Mouse (Mus musculus): Measurements from ENCODE around the gene Scn4a. TPM values are rescaled to one million over a fixed set of nuclear protein-coding genes. Genes with fewer than 3 reads are reported as not detected.

The Scn4a gene
- total and polyA plus RNA-seq, 2 experiments from 2014 or later = 0.02 TPM; not detected in 1

DNA sequence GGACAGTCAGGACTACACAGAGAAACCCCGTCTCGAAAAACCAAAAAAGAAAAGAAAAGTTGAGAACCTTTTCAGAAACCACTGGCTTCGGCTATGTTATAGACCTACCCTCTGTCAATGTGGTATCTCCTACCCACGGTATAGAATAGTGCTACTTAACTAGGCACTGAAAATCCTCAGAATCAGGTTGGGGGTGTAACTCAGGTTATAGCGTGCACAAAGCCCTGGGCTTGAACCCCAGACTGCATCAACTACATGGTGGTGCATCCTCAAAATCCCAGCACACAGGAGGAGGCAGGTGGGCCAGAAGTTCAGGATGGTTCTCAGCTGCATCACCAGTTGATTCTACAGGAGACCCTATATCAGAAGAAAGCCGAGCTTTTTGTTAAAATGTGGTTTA lies 79.3 kb downstream of the Scn4a start:
- TF ChIP-seq CTCF (IDR thresholded peaks at IDR 0.05) = no peak
- no peak for DNase-seq (ENCODE audit: low spot score)
- Histone ChIP-seq H3K27ac (ENCODE audit: low read depth, low read length) (no peak overlapping the region), H3K36me3 (ENCODE audit: insufficient read depth, low read length) (no peaks in the 10 kb centered on the region), H3K9me3 (ENCODE audit: low read length) (no peaks in the 10 kb centered on the region), H3K4me3 (ENCODE audit: low read depth, low read length) (no peak overlapping the region), H3K27me3 (ENCODE audit: insufficient read depth, low read length) (no peaks in the 10 kb centered on the region), H3K4me1 (ENCODE audit: insufficient read depth, low read length) (peaks cover 15% of the 10 kb centered on the region), H3K9ac (replicated peaks; ENCODE audit: low read length, poor library complexity, severe bottlenecking) (no peak overlapping the region), H3K4me2 (ENCODE audit: low read depth, low read length, poor library complexity, severe bottlenecking) (peak overlapping the region; percentile 87; the same call in 1 of the 2 replicates)
- WGBS = over 99% methylated on average over 6 of the region's 6 CpGs
- ATAC-seq (ENCODE audit: low FRiP score) = no peak

DNA sequence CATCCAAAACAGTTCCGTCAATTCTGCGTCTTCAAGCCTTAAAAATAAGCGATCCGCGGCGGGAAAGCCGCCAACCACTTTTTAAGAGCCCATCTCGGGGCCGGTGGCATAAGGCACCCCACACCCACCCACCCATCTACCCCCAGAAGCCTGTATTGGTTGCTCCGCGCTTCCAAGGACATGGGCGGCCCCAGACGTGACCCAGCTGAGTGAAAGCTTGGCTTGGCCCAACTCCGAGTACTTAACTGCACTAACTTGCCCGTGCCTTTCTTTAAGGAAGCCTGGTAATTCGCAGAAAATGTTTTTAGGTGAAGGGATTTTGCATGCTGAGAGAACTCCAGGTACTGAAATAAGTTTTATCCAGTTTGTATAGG lies 79.8 kb downstream of the Scn4a start:
- 0 out of 2 replicates have a peak, but pooled peaks have one; percentile 11 for ATAC-seq (ENCODE audit: low FRiP score)
- H3K9me3 ChIP-seq (ENCODE audit: low read length) = no peaks in the 10 kb centered on the region
- H3K27ac ChIP-seq (ENCODE audit: low read depth, low read length) = peak overlapping the region; percentile 72
- no peaks in the 10 kb centered on the region for H3K27me3 ChIP-seq (ENCODE audit: insufficient read depth, low read length)
- H3K4me2 ChIP-seq (ENCODE audit: low read depth, low read length, poor library complexity, severe bottlenecking) = peak overlapping the region; percentile 87
- peak overlapping the region; percentile 94 for H3K4me3 ChIP-seq (ENCODE audit: low read depth, low read length)
- peak overlapping the region; percentile 92 for H3K9ac ChIP-seq (replicated peaks; ENCODE audit: low read length, poor library complexity, severe bottlenecking)
- H3K4me1 ChIP-seq (ENCODE audit: insufficient read depth, low read length) = peaks cover 15% of the 10 kb centered on the region
- DNase-seq (ENCODE audit: low spot score) = no peak
- TF ChIP-seq CTCF (IDR thresholded peaks at IDR 0.05) = no peak
- no peaks in the 10 kb centered on the region for H3K36me3 ChIP-seq (ENCODE audit: insufficient read depth, low read length)
- 16% methylated on average over 16 of the region's 16 CpGs for WGBS

DNA sequence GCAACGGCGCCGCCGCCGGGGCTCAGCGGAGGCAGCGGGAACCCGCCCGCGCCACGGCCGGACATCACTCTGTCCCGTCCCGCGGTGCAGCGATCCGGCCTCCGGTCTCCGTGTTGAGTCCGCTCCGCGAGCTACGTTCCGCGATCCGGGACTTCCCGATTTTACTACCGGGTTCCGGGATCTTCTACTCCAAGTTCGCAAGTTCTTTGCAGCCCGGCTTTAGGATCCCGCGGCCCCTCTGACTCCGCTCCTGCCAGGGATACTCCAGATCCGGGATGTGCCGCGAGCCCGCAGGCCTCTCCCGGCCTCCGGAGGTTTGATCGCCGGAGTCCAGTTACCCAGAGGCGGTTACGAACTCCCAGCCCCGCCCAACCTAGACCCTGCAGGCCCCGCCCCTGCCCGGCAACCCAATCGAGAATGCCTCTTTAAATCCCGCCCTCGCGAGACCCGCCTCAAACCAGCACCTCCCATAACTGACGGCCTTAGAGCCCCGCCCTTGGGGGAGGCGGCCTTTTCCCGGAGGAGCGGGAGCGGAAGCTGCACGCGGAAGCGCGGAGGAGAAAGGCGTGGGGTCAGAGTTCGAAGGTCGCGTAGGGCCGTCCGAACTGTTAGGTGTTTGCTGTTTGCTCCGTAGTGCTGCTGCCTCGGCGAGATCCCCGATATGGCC lies 80.3 kb downstream of the Scn4a start, which contains the start of gene Smarcd2:
TSS of gene Smarcd2 (minus strand) at position 329 of the 667 bp plus-strand sequence.
- Histone ChIP-seq H3K4me2 (ENCODE audit: low read depth, low read length, poor library complexity, severe bottlenecking) (peak within 1 kb of the TSS; percentile 87), H3K27me3 (ENCODE audit: insufficient read depth, low read length) (no peaks in the 10 kb centered on the region), H3K27ac (ENCODE audit: low read depth, low read length) (peak within 1 kb of the TSS; percentile 79), H3K36me3 (ENCODE audit: insufficient read depth, low read length) (no peaks in the 10 kb centered on the region), H3K9me3 (ENCODE audit: low read length) (no peaks in the 10 kb centered on the region), H3K4me3 (ENCODE audit: low read depth, low read length) (peak within 1 kb of the TSS; percentile 94), H3K9ac (replicated peaks; ENCODE audit: low read length, poor library complexity, severe bottlenecking) (peak within 1 kb of the TSS; percentile 92), H3K4me1 (ENCODE audit: insufficient read depth, low read length) (peaks cover 15% of the 10 kb centered on the region)
- ATAC-seq (ENCODE audit: low FRiP score) (peak; percentile 95), DNase-seq (ENCODE audit: low spot score) (peak; percentile 99)
- TF ChIP-seq CTCF (IDR thresholded peaks at IDR 0.05) = no peak
- WGBS = under 1% methylated on average over 70 of the region's 72 CpGs

DNA sequence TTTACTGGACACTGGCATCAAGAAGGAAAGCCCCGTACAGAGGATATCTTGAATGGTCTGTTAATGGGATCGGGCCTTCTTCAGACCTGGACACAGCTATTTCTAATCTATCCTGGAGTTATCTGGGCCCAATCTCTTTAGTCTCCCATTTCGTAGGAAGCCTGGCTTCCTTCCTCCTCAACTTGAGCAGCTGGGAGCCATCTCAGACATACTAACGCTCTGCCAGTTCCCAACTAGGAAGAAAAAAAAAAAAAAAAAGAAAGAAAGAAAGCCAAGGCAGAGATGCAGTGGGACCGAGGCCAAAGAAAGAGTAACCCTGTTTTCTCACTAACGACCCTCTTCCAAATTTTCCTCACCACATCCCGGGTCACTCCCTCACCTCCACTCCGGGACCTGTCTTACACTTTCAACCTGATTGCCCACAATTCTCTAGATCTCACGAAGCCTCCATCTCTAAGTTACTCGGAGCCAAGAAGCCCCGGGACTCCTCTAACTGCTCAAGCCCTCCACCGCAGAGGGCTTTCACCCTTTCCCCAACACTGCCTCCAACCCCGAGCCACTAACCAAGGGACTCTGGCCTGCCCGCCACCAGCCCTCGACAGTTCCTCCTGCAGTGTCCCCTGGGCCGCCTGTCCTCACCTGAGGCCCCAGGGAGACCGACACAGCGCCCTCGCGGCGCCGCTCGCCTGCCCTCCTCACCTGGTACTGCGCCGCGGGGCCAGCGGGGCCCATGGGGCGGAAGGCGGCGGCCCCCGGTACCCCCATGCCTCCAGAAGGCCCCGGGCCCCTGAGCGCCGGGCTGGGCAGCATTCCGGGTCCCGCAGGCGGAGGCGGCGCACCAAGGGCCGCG lies 81.1 kb downstream of the Scn4a start:
- H3K4me1 ChIP-seq (ENCODE audit: insufficient read depth, low read length) = peaks cover 15% of the 10 kb centered on the region
- no peak for TF ChIP-seq CTCF (IDR thresholded peaks at IDR 0.05)

DNA sequence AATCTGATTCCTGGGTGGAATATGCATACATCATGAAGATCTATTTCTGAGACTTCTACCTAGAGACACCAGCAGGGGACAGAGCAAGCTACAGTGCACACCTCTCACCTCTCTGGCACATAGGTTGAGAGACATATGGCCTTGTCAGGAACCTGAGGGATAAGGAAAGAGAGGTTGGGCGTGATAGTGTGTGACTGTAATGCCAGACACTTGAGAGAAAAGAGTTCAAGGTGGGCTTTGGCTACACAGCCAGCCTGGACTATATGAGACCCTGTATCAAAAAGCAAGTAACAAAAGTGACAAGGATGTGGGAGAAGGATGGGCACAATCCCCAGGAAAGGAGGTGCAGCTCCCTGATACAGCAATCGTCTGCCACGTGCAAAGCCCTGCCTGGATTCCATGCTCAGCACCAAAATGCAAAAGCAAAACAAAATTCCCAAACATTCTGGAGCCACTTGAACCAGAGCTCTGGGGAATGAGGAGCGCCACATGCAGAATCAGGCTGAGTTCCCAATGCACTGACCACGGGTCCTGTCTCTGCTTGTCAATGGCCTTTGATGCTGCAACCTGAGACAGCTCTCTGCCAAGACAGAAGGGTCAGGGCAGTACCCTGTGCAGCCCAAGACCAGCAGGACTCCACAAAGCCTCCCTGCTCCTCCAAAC lies 81.8 kb downstream of the Scn4a start:
- Histone ChIP-seq H3K4me1 (ENCODE audit: insufficient read depth, low read length) (peaks cover 15% of the 10 kb centered on the region), H3K4me3 (ENCODE audit: low read depth, low read length) (peak overlapping the region; percentile 94), H3K9me3 (ENCODE audit: low read length) (no peaks in the 10 kb centered on the region), H3K27ac (ENCODE audit: low read depth, low read length) (no peak overlapping the region), H3K36me3 (ENCODE audit: insufficient read depth, low read length) (peaks cover 8% of the 10 kb centered on the region), H3K27me3 (ENCODE audit: insufficient read depth, low read length) (no peaks in the 10 kb centered on the region), H3K4me2 (ENCODE audit: low read depth, low read length, poor library complexity, severe bottlenecking) (peak overlapping the region; percentile 87), H3K9ac (replicated peaks; ENCODE audit: low read length, poor library complexity, severe bottlenecking) (peak overlapping the region; percentile 92; the same call in 1 of the 2 replicates)
- no peak; the same call in 1 of the 2 replicates for TF ChIP-seq CTCF (IDR thresholded peaks at IDR 0.05)
- DNase-seq (ENCODE audit: low spot score) (no peak), ATAC-seq (ENCODE audit: low FRiP score) (no peak)
- WGBS = 43% methylated on average over 5 of the region's 5 CpGs

More for the DNA sequence above, 81.1 kb downstream of the Scn4a start:
- DNase-seq (ENCODE audit: low spot score) (peak; percentile 21), ATAC-seq (ENCODE audit: low FRiP score) (peak; percentile 22; the same call in 1 of the 2 replicates)
- Histone ChIP-seq H3K4me2 (ENCODE audit: low read depth, low read length, poor library complexity, severe bottlenecking) (peak overlapping the region; percentile 87), H3K9me3 (ENCODE audit: low read length) (no peaks in the 10 kb centered on the region), H3K27ac (ENCODE audit: low read depth, low read length) (peak overlapping the region; percentile 79), H3K27me3 (ENCODE audit: insufficient read depth, low read length) (no peaks in the 10 kb centered on the region), H3K36me3 (ENCODE audit: insufficient read depth, low read length) (peaks cover under 1% of the 10 kb centered on the region), H3K9ac (replicated peaks; ENCODE audit: low read length, poor library complexity, severe bottlenecking) (peak overlapping the region; percentile 92), H3K4me3 (ENCODE audit: low read depth, low read length) (peak overlapping the region; percentile 94)
- WGBS = under 1% methylated on average over 41 of the region's 41 CpGs
